Mouse (Mus musculus): Measurements from ENCODE around the gene Olfr69.
"Not testable (repeated sequence)": the region's sequence is repeated elsewhere in the genome, so short reads cannot be mapped to it uniquely, and the experiment has no call there.

DNA sequence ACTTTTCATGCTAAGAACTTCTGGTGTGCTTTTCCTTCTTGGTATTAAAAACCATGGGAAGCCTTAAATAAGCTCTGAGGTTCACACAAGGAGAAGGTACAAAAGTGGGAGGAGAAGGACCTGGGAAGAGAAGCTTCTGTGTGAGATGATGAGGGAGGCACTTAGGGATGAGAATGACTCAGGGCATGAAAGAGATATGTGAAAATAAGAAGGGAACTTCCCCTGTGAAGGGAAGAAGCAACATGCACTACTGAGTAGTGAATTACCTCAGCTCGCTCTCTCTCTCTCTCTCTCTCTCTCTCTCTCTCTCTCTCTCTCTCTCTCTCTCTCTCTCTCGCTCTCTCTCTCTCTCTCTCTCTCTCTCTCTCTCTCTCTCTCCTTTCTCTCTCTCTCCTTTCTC, 43.7 kb upstream of the Olfr69 start:
- TF ChIP-seq CTCF (IDR thresholded peaks at IDR 0.05; ENCODE audit: borderline replicate concordance, control insufficient read depth, extremely low read depth, insufficient read depth, low read length, poor library complexity); POLR2A (IDR thresholded peaks at IDR 0.05; ENCODE audit: control insufficient read depth, extremely low read depth, insufficient read depth, low read length, poor library complexity): not testable (repeated sequence)

Measured in thymus, adult 2 months (tissue).